Mouse (Mus musculus): Measurements from ENCODE around the gene Reep6.

DNA sequence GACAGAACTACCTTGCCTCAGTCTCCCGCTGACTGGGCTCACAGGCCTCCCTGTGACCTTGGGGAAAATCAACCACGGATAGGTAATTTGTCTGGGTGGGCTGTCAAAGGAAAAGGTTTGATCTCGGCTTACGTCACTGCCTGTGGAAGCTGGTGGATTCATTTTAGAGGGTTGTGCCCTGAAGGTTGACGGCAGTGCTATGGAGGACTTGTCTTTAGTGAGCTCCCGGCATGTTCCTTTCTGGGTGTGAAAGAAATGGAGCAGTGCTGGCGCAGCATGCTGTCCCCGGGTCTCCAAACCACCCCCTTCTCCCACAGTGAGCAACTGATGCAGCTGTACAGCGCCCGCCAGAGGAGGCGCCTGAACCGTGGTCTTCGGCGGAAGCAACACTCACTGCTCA, 36.4 kb upstream of the Reep6 start:
- TF ChIP-seq CTCF (IDR thresholded peaks at IDR 0.05; ENCODE audit: insufficient read depth, low read length) (no peak), POLR2A (IDR thresholded peaks at IDR 0.05; ENCODE audit: borderline replicate concordance, extremely low read depth, low read depth, low read length) (no peak)

Measured in lung, adult 2 months (tissue).